Comparison of ENCODE assay signal across 10 mouse cellular contexts in the genomic region with DNA sequence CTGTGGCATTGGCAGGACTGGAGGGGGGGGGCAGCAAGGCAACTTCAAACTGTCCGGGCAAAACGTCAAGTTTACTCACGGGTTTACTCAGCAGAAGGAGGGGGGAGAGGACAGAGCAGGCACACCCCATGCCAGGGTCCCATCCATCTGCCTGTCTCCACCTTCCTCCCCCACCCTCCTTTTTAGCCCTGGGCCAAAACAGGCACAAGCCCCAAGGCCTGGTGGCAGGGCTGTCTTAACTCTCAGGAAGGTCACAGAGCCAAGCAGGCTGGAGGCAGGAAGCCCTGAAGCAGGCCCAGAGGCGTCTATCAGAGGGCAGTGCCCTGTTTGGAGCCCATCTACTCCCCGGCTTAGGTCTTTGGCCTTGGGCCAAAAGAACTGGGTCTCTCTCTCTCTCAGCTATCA. TPM values are rescaled to one million over a fixed set of nuclear protein-coding genes. Genes with fewer than 3 reads are reported as not detected.
A peak's percentile ranks its signal among the peaks of the same experiment; 100 is the strongest.
DNase-seq lines count a peak whose midpoint lies in the region; ATAC-seq lines count a peak whose summit lies in the region.
"Had no signal": no experiment of that assay in that cellular context is flagged by ENCODE, and none has a peak within 500 bp of the region (broad histone marks: within the 10 kb centered on the region; RNA-seq: fewer than 3 reads in every experiment).

No protein-coding gene starts in this region.

- H3K4me1 ChIP-seq in heart, embryonic 11.5 days (ENCODE audit: control insufficient read depth, insufficient read depth, low read length) = peaks cover 22% of the 10 kb centered on the region
- peaks cover 83% of the 10 kb centered on the region for H3K4me1 ChIP-seq in liver, embryonic 15.5 days (replicated peaks)

- peak overlapping the region; percentile 8; the same call in 1 of the 2 replicates for H3K4me2 ChIP-seq in heart, embryonic 11.5 days
- peak overlapping the region; percentile 97 for H3K4me2 ChIP-seq in liver, embryonic 15.5 days

- intact Hi-C loops in gastrocnemius, postnatal 36 days (cut with DNase I) = loop anchor here (5.0 kb wide), 1 partner anchor 47 kb away; the partner anchor contains the start of gene Pbxip1

- DNase-seq in gastrocnemius, adult 18-20 months (ENCODE audit: low spot score) = peak; percentile 66
- DNase-seq in gastrocnemius, postnatal 36 days = no peak
- peak; percentile 51 for DNase-seq in urinary bladder, adult 2 months (ENCODE audit: low spot score)
- no peak for DNase-seq in urinary bladder, postnatal 10 days (ENCODE audit: low spot score)
- no peak for DNase-seq in neural tube, embryonic 10.5 days (ENCODE audit: extremely low spot score, low spot score)
- DNase-seq in right cerebral cortex, postnatal 36 days (ENCODE audit: low spot score in 2 of 2) = no peak

- no peak for ATAC-seq in heart, embryonic 11.5 days (replicated peaks; ENCODE audit: insufficient number of reproducible peaks, low FRiP score, low TSS enrichment)
- no peak for ATAC-seq in liver, embryonic 15.5 days (ENCODE audit: insufficient read depth)

- H3K9me3 ChIP-seq in heart, embryonic 11.5 days (replicated peaks; ENCODE audit: control insufficient read depth, low read length) = no peaks in the 10 kb centered on the region
- H3K9me3 ChIP-seq in liver, embryonic 15.5 days (replicated peaks) = no peaks in the 10 kb centered on the region
- H3K9me3 ChIP-seq: G1E had no signal

- no peaks in the 10 kb centered on the region for H3K36me3 ChIP-seq in heart, embryonic 11.5 days (ENCODE audit: control insufficient read depth, insufficient read depth, low read length)
- H3K36me3 ChIP-seq in liver, embryonic 15.5 days (replicated peaks) = no peaks in the 10 kb centered on the region

- H3K9ac ChIP-seq in heart, embryonic 11.5 days (ENCODE audit: low read depth, low read length) = no peak overlapping the region
- H3K9ac ChIP-seq in liver, embryonic 15.5 days = no peak overlapping the region

- no peak overlapping the region; the same call in 1 of the 2 replicates for H3K27ac ChIP-seq in heart, embryonic 11.5 days (ENCODE audit: low read depth, low read length)
- H3K27ac ChIP-seq in liver, embryonic 15.5 days (replicated peaks) = peak overlapping the region; percentile 48

- H3K4me3 ChIP-seq in heart, embryonic 11.5 days (ENCODE audit: low read depth, low read length) = no peak overlapping the region
- peak overlapping the region; percentile 66; the same call in 1 of the 2 replicates for H3K4me3 ChIP-seq in liver, embryonic 15.5 days (replicated peaks)

- no peaks in the 10 kb centered on the region for H3K27me3 ChIP-seq in heart, embryonic 11.5 days (ENCODE audit: control insufficient read depth, insufficient read depth, low read length)
- H3K27me3 ChIP-seq in liver, embryonic 15.5 days = peaks cover 37% of the 10 kb centered on the region

- 47% methylated on average over 5 of the region's 5 CpGs for WGBS in heart, embryonic 11.5 days (ENCODE audit: insufficient replicate concordance)
- WGBS in liver, embryonic 15.5 days (ENCODE audit: insufficient replicate concordance) = 41% methylated on average over 5 of the region's 5 CpGs

RNA-seq across cellular contexts. Expression of gene Zbtb7b, which starts 4.5 kb away (rescaled TPM):
- total RNA-seq in gastrocnemius, adult 18-20 months (2021) = 10 to 100 TPM; 26.4 to 28.3 TPM
- total RNA-seq in gastrocnemius, postnatal 36 days (2021) = 10 to 100 TPM; 23.4 to 24.5 TPM
- polyA plus RNA-seq in urinary bladder, adult 2 months (2012; rRNA removed) = 36.4 and 39.5 TPM in 2 replicates
- polyA plus RNA-seq in heart, embryonic 11.5 days (2014; fragmentation: Nextera tagmentation; extraction: Ambion mirVana) = 1.2 and 2.2 TPM in 2 replicates
- 2.3 and 3.3 TPM in 2 replicates for polyA plus RNA-seq in liver, embryonic 15.5 days (2015; fragmentation: Nextera tagmentation; extraction: Ambion mirVana)

RNA-seq across cellular contexts. Expression of gene Lenep, which starts 12.5 kb away (rescaled TPM):
- under 1 TPM in 1 of 2 experiments, not detected in 1; 0.59 TPM for total RNA-seq in gastrocnemius, adult 18-20 months (2021)
- total RNA-seq in gastrocnemius, postnatal 36 days (2021) = under 1 TPM in 1 of 2 experiments, not detected in 1; 0.25 TPM
- polyA plus RNA-seq in urinary bladder, adult 2 months (2012; rRNA removed) = 1.2 and 1.5 TPM in 2 replicates
- not detected in 2 replicates for polyA plus RNA-seq in heart, embryonic 11.5 days (2014; fragmentation: Nextera tagmentation; extraction: Ambion mirVana)
- polyA plus RNA-seq in liver, embryonic 15.5 days (2015; fragmentation: Nextera tagmentation; extraction: Ambion mirVana) = not detected in 2 replicates
- polyA plus RNA-seq: gonadal fat pad, adult 2 months had no signal

RNA-seq across cellular contexts. Expression of gene Flad1, which starts 21.6 kb away (rescaled TPM):
- 10 to 100 TPM; 45.2 to 51.6 TPM for total RNA-seq in gastrocnemius, adult 18-20 months (2021)
- 10 to 100 TPM; 36.7 to 43.6 TPM for total RNA-seq in gastrocnemius, postnatal 36 days (2021)
- polyA plus RNA-seq in urinary bladder, adult 2 months (2012; rRNA removed) = 30.8 and 34.6 TPM in 2 replicates
- 33.7 and 34.2 TPM in 2 replicates for polyA plus RNA-seq in heart, embryonic 11.5 days (2014; fragmentation: Nextera tagmentation; extraction: Ambion mirVana)
- 14.3 and 16.4 TPM in 2 replicates for polyA plus RNA-seq in liver, embryonic 15.5 days (2015; fragmentation: Nextera tagmentation; extraction: Ambion mirVana)

RNA-seq across cellular contexts. Expression of gene Dcst1, which starts 25.1 kb away (rescaled TPM):
- not detected for total RNA-seq in gastrocnemius, adult 18-20 months (2021)
- total RNA-seq in gastrocnemius, postnatal 36 days (2021) = not detected
- 0.07 and 0.33 TPM in 2 replicates for polyA plus RNA-seq in urinary bladder, adult 2 months (2012; rRNA removed)
- 0.17 and 0.21 TPM in 2 replicates for polyA plus RNA-seq in heart, embryonic 11.5 days (2014; fragmentation: Nextera tagmentation; extraction: Ambion mirVana)
- polyA plus RNA-seq in liver, embryonic 15.5 days (2015; fragmentation: Nextera tagmentation; extraction: Ambion mirVana) = 0.05 TPM in 1 of 2 replicates, not detected in the other
- polyA plus RNA-seq: G1E had no signal

RNA-seq across cellular contexts. Expression of gene Cks1b, which starts 28.1 kb away (rescaled TPM):
- 1 to 10 TPM; 2.2 to 2.7 TPM for total RNA-seq in gastrocnemius, adult 18-20 months (2021)
- total RNA-seq in gastrocnemius, postnatal 36 days (2021) = 1 to 10 TPM; 3.4 to 4.8 TPM
- polyA plus RNA-seq in urinary bladder, adult 2 months (2012; rRNA removed) = 21.7 and 29.6 TPM in 2 replicates
- 399 and 411 TPM in 2 replicates for polyA plus RNA-seq in heart, embryonic 11.5 days (2014; fragmentation: Nextera tagmentation; extraction: Ambion mirVana)
- polyA plus RNA-seq in liver, embryonic 15.5 days (2015; fragmentation: Nextera tagmentation; extraction: Ambion mirVana) = 210 and 229 TPM in 2 replicates

Comparison
In these comparisons a context has a peak if more than half of its experiments do, and no peak if none do; other contexts are left out.
1. DNase-seq: peak in gastrocnemius, adult 18-20 months (single experiment) and urinary bladder, adult 2 months (single experiment); none in gastrocnemius, postnatal 36 days (0 of 2), urinary bladder, postnatal 10 days (single experiment), neural tube, embryonic 10.5 days (single experiment) and right cerebral cortex, postnatal 36 days (0 of 2).